Mouse (Mus musculus) testis, adult 2 months (tissue): Measurements from ENCODE around the gene Gm9837.

Experiments used
- CTCF ChIP-seq: fragments of 200-500 bp; IDR thresholded peaks from 2 replicates; pipeline ENCODE4 v1.5.1; 2012; ENCODE audit warnings: low read depth, mild to moderate bottlenecking, inconsistent platforms, low read length, moderate library complexity; ENCODE audit not compliant: control insufficient read depth, insufficient read depth, insufficient replicate concordance
- POLR2A ChIP-seq: fragments of 200-500 bp; IDR thresholded peaks from 2 replicates; pipeline ENCODE4 v1.6.1; 2012; ENCODE audit warnings: low read depth, mild to moderate bottlenecking, inconsistent platforms, low read length, moderate library complexity; ENCODE audit not compliant: control insufficient read depth

GRCm38 (mm10) chr11:53451361-53451760 lies 18.9 kb downstream of the Gm9837 start:
- TF ChIP-seq CTCF (no peak), POLR2A (no peak)
